Mouse (Mus musculus): ENCODE results near the gene Fam160a1. TPM values are rescaled to one million over a fixed set of nuclear protein-coding genes. Genes with fewer than 3 reads are reported as not detected.

The Fam160a1 gene
- total and polyA plus RNA-seq, 2 experiments from 2014 or later = 0.32 to 1.2 TPM

DNA sequence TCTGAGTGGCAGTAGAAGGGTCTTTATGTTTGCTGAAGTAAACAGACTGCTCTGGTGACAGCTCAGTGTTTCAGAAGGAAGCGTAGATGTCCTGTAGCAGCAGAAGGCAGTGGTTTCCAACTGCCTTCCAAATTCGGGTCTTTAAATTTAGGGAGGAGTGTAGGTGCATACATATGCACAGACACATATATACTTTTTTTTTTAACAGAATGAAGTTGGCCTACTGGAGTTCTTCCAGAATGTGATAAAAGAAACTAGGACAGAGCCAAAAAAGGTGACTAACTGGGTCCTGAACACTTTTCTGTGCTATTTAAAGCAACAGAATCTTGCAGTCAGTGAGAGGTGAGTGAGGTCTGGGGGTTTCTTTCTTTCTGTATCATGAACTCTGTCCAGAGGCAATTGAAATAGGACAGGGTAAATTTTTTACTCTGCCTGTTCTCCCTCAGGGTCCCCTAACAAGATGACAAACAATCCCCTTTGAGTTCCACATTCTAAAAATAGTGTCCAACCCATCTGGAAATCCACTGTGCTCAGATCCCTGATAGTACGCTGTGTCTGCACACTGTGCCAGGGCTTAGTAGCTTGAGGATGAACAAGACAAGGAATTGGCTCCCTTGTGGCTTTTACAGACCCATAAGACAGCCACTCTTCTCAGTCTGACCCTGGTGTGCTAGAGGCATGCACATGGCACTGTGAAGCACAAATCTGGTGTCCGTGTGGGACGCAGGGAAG is 180.2 kb downstream of the Fam160a1 start:
- no peaks in the 10 kb centered on the region for H3K4me1 ChIP-seq (ENCODE audit: insufficient read depth, low read length)
- no peak overlapping the region for H3K27ac ChIP-seq (ENCODE audit: low read depth, low read length)
- WGBS = 86% methylated on average over 5 of the region's 5 CpGs
- ATAC-seq (ENCODE audit: low FRiP score) = no peak
- DNase-seq (ENCODE audit: low spot score) = no peak
- no peak for TF ChIP-seq CTCF (IDR thresholded peaks at IDR 0.05)
- H3K36me3 ChIP-seq (ENCODE audit: insufficient read depth, low read length) = no peaks in the 10 kb centered on the region
- H3K4me3 ChIP-seq (ENCODE audit: low read depth, low read length) = no peak overlapping the region
- no peaks in the 10 kb centered on the region for H3K27me3 ChIP-seq (ENCODE audit: insufficient read depth, low read length)
- no peak overlapping the region for H3K9ac ChIP-seq (replicated peaks; ENCODE audit: low read length, poor library complexity, severe bottlenecking)
- H3K9me3 ChIP-seq (ENCODE audit: low read length) = no peaks in the 10 kb centered on the region
- no peak overlapping the region for H3K4me2 ChIP-seq (ENCODE audit: low read depth, low read length, poor library complexity, severe bottlenecking)

- Histone ChIP-seq H3K4me1 (ENCODE audit: insufficient read depth, low read length) (no peaks in the 10 kb centered on the region), H3K4me3 (ENCODE audit: low read depth, low read length) (no peak overlapping the region), H3K27ac (ENCODE audit: low read depth, low read length) (no peak overlapping the region), H3K36me3 (ENCODE audit: insufficient read depth, low read length) (no peaks in the 10 kb centered on the region), H3K27me3 (ENCODE audit: insufficient read depth, low read length) (no peaks in the 10 kb centered on the region), H3K9me3 (ENCODE audit: low read length) (no peaks in the 10 kb centered on the region), H3K9ac (replicated peaks; ENCODE audit: low read length, poor library complexity, severe bottlenecking) (no peak overlapping the region), H3K4me2 (ENCODE audit: low read depth, low read length, poor library complexity, severe bottlenecking) (no peak overlapping the region)
- DNase-seq (ENCODE audit: low spot score) (no peak), ATAC-seq (ENCODE audit: low FRiP score) (no peak)
- TF ChIP-seq CTCF (IDR thresholded peaks at IDR 0.05) = no peak
- WGBS = 95% methylated on average over 2 of the region's 2 CpGs
Observed at GRCm38 (mm10) chr3:85635591-85635990, 181.5 kb downstream of the Fam160a1 start.

DNA sequence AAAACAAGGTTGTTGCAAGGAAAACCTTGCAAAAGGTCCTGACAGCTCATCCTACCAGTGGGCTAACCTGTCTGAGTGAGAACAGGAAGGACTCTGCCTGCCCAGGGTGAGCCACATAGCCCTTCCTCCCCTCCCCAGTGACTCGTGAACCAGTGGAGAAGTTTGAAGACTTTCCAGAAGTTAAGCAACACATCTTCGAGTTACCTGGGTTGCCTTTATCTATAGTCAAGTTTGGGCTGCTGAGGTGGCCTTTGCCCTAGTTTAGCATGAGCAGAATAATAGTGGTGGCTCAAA is 182.0 kb downstream of the Fam160a1 start:
- Histone ChIP-seq H3K4me3 (ENCODE audit: low read depth, low read length) (no peak overlapping the region), H3K4me2 (ENCODE audit: low read depth, low read length, poor library complexity, severe bottlenecking) (no peak overlapping the region), H3K9ac (replicated peaks; ENCODE audit: low read length, poor library complexity, severe bottlenecking) (no peak overlapping the region), H3K9me3 (ENCODE audit: low read length) (no peaks in the 10 kb centered on the region), H3K36me3 (ENCODE audit: insufficient read depth, low read length) (no peaks in the 10 kb centered on the region), H3K27ac (ENCODE audit: low read depth, low read length) (no peak overlapping the region), H3K27me3 (ENCODE audit: insufficient read depth, low read length) (no peaks in the 10 kb centered on the region), H3K4me1 (ENCODE audit: insufficient read depth, low read length) (no peaks in the 10 kb centered on the region)
- DNase-seq (ENCODE audit: low spot score) (no peak), ATAC-seq (ENCODE audit: low FRiP score) (no peak)
- 81% methylated on average over 2 of the region's 2 CpGs for WGBS
- no peak for TF ChIP-seq CTCF (IDR thresholded peaks at IDR 0.05)

- H3K4me3 ChIP-seq (ENCODE audit: low read depth, low read length) = no peak overlapping the region
- no peak overlapping the region for H3K27ac ChIP-seq (ENCODE audit: low read depth, low read length)
- 70% methylated on average over 5 of the region's 8 CpGs for WGBS
- H3K27me3 ChIP-seq (ENCODE audit: insufficient read depth, low read length) = no peaks in the 10 kb centered on the region
- no peak overlapping the region for H3K4me2 ChIP-seq (ENCODE audit: low read depth, low read length, poor library complexity, severe bottlenecking)
- H3K9me3 ChIP-seq (ENCODE audit: low read length) = no peaks in the 10 kb centered on the region
- no peaks in the 10 kb centered on the region for H3K36me3 ChIP-seq (ENCODE audit: insufficient read depth, low read length)
- TF ChIP-seq CTCF (IDR thresholded peaks at IDR 0.05) = no peak
- DNase-seq (ENCODE audit: low spot score) (no peak), ATAC-seq (ENCODE audit: low FRiP score) (no peak)
- H3K4me1 ChIP-seq (ENCODE audit: insufficient read depth, low read length) = no peaks in the 10 kb centered on the region
- H3K9ac ChIP-seq (replicated peaks; ENCODE audit: low read length, poor library complexity, severe bottlenecking) = no peak overlapping the region
Observed at GRCm38 (mm10) chr3:85634389-85635125, 182.5 kb downstream of the Fam160a1 start.

DNA sequence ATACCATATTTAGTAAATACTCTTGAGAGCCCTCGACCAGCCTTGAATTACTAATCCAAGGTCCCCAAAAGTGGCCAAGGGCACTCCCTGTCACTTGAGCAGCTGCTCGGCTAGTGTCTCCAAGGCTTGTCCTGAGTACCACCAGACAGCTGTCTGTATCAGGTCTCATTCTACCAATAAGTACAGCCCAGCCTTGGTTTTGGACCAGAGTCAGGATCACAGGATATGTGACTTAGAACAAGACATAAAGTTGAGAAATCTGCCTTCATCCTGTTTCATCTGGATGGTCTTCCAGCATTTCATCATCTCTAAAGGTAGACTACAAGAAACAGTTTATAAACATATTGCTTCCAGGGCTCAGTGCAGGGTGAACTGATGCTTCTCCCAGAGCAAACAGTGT is 183.4 kb downstream of the Fam160a1 start:
- no peaks in the 10 kb centered on the region for H3K27me3 ChIP-seq (ENCODE audit: insufficient read depth, low read length)
- H3K36me3 ChIP-seq (ENCODE audit: insufficient read depth, low read length) = no peaks in the 10 kb centered on the region
- no peak overlapping the region for H3K27ac ChIP-seq (ENCODE audit: low read depth, low read length)
- no peak overlapping the region for H3K9ac ChIP-seq (replicated peaks; ENCODE audit: low read length, poor library complexity, severe bottlenecking)
- no peaks in the 10 kb centered on the region for H3K9me3 ChIP-seq (ENCODE audit: low read length)
- no peak for TF ChIP-seq CTCF (IDR thresholded peaks at IDR 0.05)
- no peaks in the 10 kb centered on the region for H3K4me1 ChIP-seq (ENCODE audit: insufficient read depth, low read length)
- no peak overlapping the region for H3K4me3 ChIP-seq (ENCODE audit: low read depth, low read length)
- no peak for DNase-seq (ENCODE audit: low spot score)
- 90% methylated on average over 2 of the region's 2 CpGs for WGBS
- no peak for ATAC-seq (ENCODE audit: low FRiP score)
- no peak overlapping the region for H3K4me2 ChIP-seq (ENCODE audit: low read depth, low read length, poor library complexity, severe bottlenecking)

DNA sequence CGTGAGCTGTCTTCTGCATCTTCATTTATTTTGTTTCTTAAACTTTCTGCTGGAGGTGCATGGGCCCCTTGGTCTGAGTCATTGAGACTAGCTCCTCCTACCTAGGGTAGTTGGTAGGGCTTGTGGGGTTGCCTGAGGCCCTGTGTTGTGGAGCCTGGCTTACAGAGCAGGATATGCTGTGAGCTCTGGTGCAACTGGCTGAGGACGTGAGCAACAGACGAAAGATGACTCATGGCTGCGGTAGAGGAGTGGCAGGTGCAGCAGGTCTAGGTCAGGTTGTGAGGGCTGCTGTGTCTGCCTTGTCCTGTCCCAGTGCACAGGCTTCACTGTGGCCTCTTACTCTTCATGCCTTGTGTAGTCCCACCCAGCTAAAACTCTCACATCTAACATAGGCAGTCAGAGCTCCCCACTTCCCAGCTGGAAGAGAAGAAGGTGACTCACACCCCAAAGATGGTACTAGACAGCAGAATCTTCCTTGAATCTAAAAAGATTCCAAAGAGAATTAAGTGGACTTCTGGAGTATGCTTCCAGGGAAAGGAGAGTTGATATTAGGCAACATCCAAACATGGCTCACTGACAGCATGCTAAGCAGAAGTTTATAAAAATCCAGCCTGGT is 187.1 kb downstream of the Fam160a1 start:
- Histone ChIP-seq H3K9me3 (ENCODE audit: low read length) (no peaks in the 10 kb centered on the region), H3K27ac (ENCODE audit: low read depth, low read length) (no peak overlapping the region), H3K4me3 (ENCODE audit: low read depth, low read length) (no peak overlapping the region), H3K4me2 (ENCODE audit: low read depth, low read length, poor library complexity, severe bottlenecking) (no peak overlapping the region), H3K27me3 (ENCODE audit: insufficient read depth, low read length) (no peaks in the 10 kb centered on the region), H3K36me3 (ENCODE audit: insufficient read depth, low read length) (no peaks in the 10 kb centered on the region), H3K4me1 (ENCODE audit: insufficient read depth, low read length) (no peaks in the 10 kb centered on the region), H3K9ac (replicated peaks; ENCODE audit: low read length, poor library complexity, severe bottlenecking) (no peak overlapping the region)
- TF ChIP-seq CTCF (IDR thresholded peaks at IDR 0.05) = no peak
- ATAC-seq (ENCODE audit: low FRiP score) (no peak), DNase-seq (ENCODE audit: low spot score) (no peak)
- WGBS = 92% methylated on average over 4 of the region's 4 CpGs

All from midbrain, postnatal 0 days (tissue).